Mouse (Mus musculus) forebrain, postnatal 0 days (tissue): ENCODE measurements at regions not wholly inside any gene's neighbourhood (a gene's known extent, or its start where the extent isn't known, plus 50 kb on each side); places are given as distances from the start of the nearest gene placed in this dataset.

ENCODE experiments used
- ATAC-seq: fragments of 200-750 bp; cut with Nextera tagmentation; 2 replicates; pipeline ENCODE4 v1.8.0; 2017; ENCODE audit warnings: mild to moderate bottlenecking, moderate library complexity
- DNase-seq: peaks from one replicate; pipeline ENCODE4 v3.0.0-alpha.2; 2015
- H3K27ac ChIP-seq: fragments of 300-500 bp; sonication (generic); 2 replicates; pipeline ENCODE4 v1.5.1; 2014; ENCODE audit warnings: low read depth, mild to moderate bottlenecking, antibody characterized with exemption, low read length, moderate library complexity, mixed read lengths
- H3K27me3 ChIP-seq: fragments of 300-500 bp; sonication (generic); 2 replicates; pipeline ENCODE4 v1.6.1; 2014; ENCODE audit warnings: mild to moderate bottlenecking, low read length, mixed read lengths; ENCODE audit not compliant: insufficient read depth
- H3K36me3 ChIP-seq: fragments of 300-500 bp; sonication (generic); 2 replicates; pipeline ENCODE4 v1.6.1; 2014; ENCODE audit warnings: mild to moderate bottlenecking, moderate library complexity; ENCODE audit not compliant: insufficient read depth
- H3K4me1 ChIP-seq: fragments of 300-500 bp; sonication (generic); 2 replicates; pipeline ENCODE4 v1.6.1; 2014; ENCODE audit warnings: antibody characterized with exemption; ENCODE audit not compliant: insufficient read depth
- H3K4me2 ChIP-seq: fragments of 300-500 bp; sonication (generic); 2 replicates; pipeline ENCODE4 v1.6.1; 2014; ENCODE audit warnings: low read depth, mild to moderate bottlenecking, moderate library complexity
- H3K4me3 ChIP-seq: fragments of 300-500 bp; sonication (generic); 2 replicates; pipeline ENCODE4 v1.5.1; 2014; ENCODE audit warnings: low read depth, low read length, mixed read lengths
- H3K9ac ChIP-seq: fragments of 300-500 bp; sonication (generic); 2 replicates; pipeline ENCODE4 v1.6.1; 2014; ENCODE audit warnings: mild to moderate bottlenecking
- H3K9me3 ChIP-seq: fragments of 300-500 bp; sonication (generic); 2 replicates; pipeline ENCODE4 v1.6.1; 2016; ENCODE audit warnings: low read length
- CTCF ChIP-seq: sonication (generic); IDR thresholded peaks from 2 replicates; pipeline ENCODE4 v1.5.1; 2016; ENCODE audit warnings: antibody characterized with exemption, control low read depth, low read depth
- WGBS: fragments of 180-500 bp; shearing (Covaris S2); extraction: QIAGEN DNeasy Blood & Tissue Kit; methylation state at CpG from one replicate; pipeline ENCODE4 v1.1.7; 2014; 5-methylcytosine and 5-hydroxymethylcytosine counted together

- no peak overlapping the region for H3K4me2 ChIP-seq
- H3K36me3 ChIP-seq, result no peaks in the 10 kb centered on the region
- ATAC-seq (no peak), DNase-seq (no peak)
- H3K4me3 ChIP-seq, result no peak overlapping the region
- no peaks in the 10 kb centered on the region for H3K4me1 ChIP-seq
- H3K9me3 ChIP-seq, result no peaks in the 10 kb centered on the region
- no peak overlapping the region for H3K9ac ChIP-seq
- no peak overlapping the region for H3K27ac ChIP-seq
- H3K27me3 ChIP-seq, result no peaks in the 10 kb centered on the region
- TF ChIP-seq CTCF, result no peak
- 16% methylated on average over 7 of the region's 7 CpGs for WGBS
These were observed 156.0 kb downstream of the Cox18 start for GRCm38 (mm10) chr5:90067817-90068216.

- no peak for TF ChIP-seq CTCF
- H3K4me1 ChIP-seq, result no peaks in the 10 kb centered on the region
- ATAC-seq (peak; percentile 90), DNase-seq (peak; percentile 59)
- H3K9ac ChIP-seq, result no peak overlapping the region
- H3K4me2 ChIP-seq, result no peak overlapping the region
- 35% methylated on average over 6 of the region's 6 CpGs for WGBS
- no peak overlapping the region for H3K4me3 ChIP-seq
- no peaks in the 10 kb centered on the region for H3K9me3 ChIP-seq
- H3K36me3 ChIP-seq, result no peaks in the 10 kb centered on the region
- no peaks in the 10 kb centered on the region for H3K27me3 ChIP-seq
- H3K27ac ChIP-seq, result no peak overlapping the region
These were observed 157.8 kb downstream of the Cox18 start for GRCm38 (mm10) chr5:90065884-90066615.

GRCm38 (mm10) chr5:90055686-90056085 lies 168.1 kb downstream of the Cox18 start:
- Histone ChIP-seq H3K4me3 (no peak overlapping the region), H3K4me2 (no peak overlapping the region), H3K9me3 (no peaks in the 10 kb centered on the region), H3K27me3 (no peaks in the 10 kb centered on the region), H3K27ac (no peak overlapping the region), H3K9ac (no peak overlapping the region), H3K36me3 (no peaks in the 10 kb centered on the region), H3K4me1 (no peaks in the 10 kb centered on the region)
- DNase-seq, result no peak
- TF ChIP-seq CTCF, result no peak; the same call in 1 of the 2 replicates
- WGBS, result 75% methylated on average over 2 of the region's 2 CpGs
- no peak for ATAC-seq

GRCm38 (mm10) chr5:90052516-90052915 lies 169.4 kb upstream of the Adamts3 start:
- ATAC-seq (no peak), DNase-seq (no peak)
- Histone ChIP-seq H3K4me3 (no peak overlapping the region), H3K27me3 (no peaks in the 10 kb centered on the region), H3K4me2 (no peak overlapping the region), H3K27ac (no peak overlapping the region), H3K4me1 (no peaks in the 10 kb centered on the region), H3K9me3 (no peaks in the 10 kb centered on the region), H3K9ac (no peak overlapping the region), H3K36me3 (no peaks in the 10 kb centered on the region)
- no peak for TF ChIP-seq CTCF
- 76% methylated on average over 1 of the region's 1 CpGs for WGBS

GRCm38 (mm10) chr5:90049856-90050255 lies 166.7 kb upstream of the Adamts3 start:
- H3K4me3 ChIP-seq, result no peak overlapping the region
- H3K27ac ChIP-seq, result no peak overlapping the region
- H3K9ac ChIP-seq, result no peak overlapping the region
- no peak for TF ChIP-seq CTCF
- no peaks in the 10 kb centered on the region for H3K4me1 ChIP-seq
- no peak for DNase-seq
- H3K4me2 ChIP-seq, result no peak overlapping the region
- 94% methylated on average over 3 of the region's 3 CpGs for WGBS
- H3K36me3 ChIP-seq, result no peaks in the 10 kb centered on the region
- no peaks in the 10 kb centered on the region for H3K27me3 ChIP-seq
- ATAC-seq, result no peak
- H3K9me3 ChIP-seq, result no peaks in the 10 kb centered on the region

GRCm38 (mm10) chr5:90042781-90043180 lies 159.6 kb upstream of the Adamts3 start:
- Histone ChIP-seq H3K9ac (no peak overlapping the region), H3K36me3 (no peaks in the 10 kb centered on the region), H3K27ac (no peak overlapping the region), H3K27me3 (no peaks in the 10 kb centered on the region), H3K4me1 (no peaks in the 10 kb centered on the region), H3K4me3 (no peak overlapping the region), H3K9me3 (no peaks in the 10 kb centered on the region), H3K4me2 (no peak overlapping the region)
- no peak for TF ChIP-seq CTCF
- WGBS, result 91% methylated on average over 4 of the region's 4 CpGs
- DNase-seq, result no peak
- no peak for ATAC-seq

- H3K36me3 ChIP-seq, result no peaks in the 10 kb centered on the region
- no peaks in the 10 kb centered on the region for H3K9me3 ChIP-seq
- no peaks in the 10 kb centered on the region for H3K27me3 ChIP-seq
- peak; percentile 56 for TF ChIP-seq CTCF
- ATAC-seq, result peak; percentile 94
- WGBS, result 28% methylated on average over 5 of the region's 5 CpGs
- peak overlapping the region; percentile 75 for H3K27ac ChIP-seq
- H3K4me3 ChIP-seq, result no peak overlapping the region
- H3K9ac ChIP-seq, result no peak overlapping the region
- peak; percentile 87 for DNase-seq
- H3K4me1 ChIP-seq, result no peaks in the 10 kb centered on the region
- H3K4me2 ChIP-seq, result no peak overlapping the region
These were observed 150.0 kb upstream of the Adamts3 start for GRCm38 (mm10) chr5:90033103-90033502.
